Mouse (Mus musculus) left cerebral cortex, postnatal 36 days (tissue): ENCODE results near the gene Ifi44. TPM values are rescaled to one million over a fixed set of nuclear protein-coding genes. Genes with fewer than 3 reads are reported as not detected.

Experiments
- DNase-seq, 2 experiments: peaks; one replicate each; pipeline ENCODE4 v3.0.0; 2021 to 2022; ENCODE audit warnings: low spot score in 2 of 2, mixed read lengths in 1 of 2
- intact Hi-C: fragments of 180-260 bp; cut with DNase I; formaldehyde crosslinking; loops from one replicate; pipeline ENCODE4 v1.15.1; 2025
- total RNA-seq, 2 experiments: library from RNA; stranded (reverse); gene quantifications; 2 replicates each; pipeline ENCODE4 v1.2.3; 2021

Gene Ifi44
- not detected for total RNA-seq

DNA sequence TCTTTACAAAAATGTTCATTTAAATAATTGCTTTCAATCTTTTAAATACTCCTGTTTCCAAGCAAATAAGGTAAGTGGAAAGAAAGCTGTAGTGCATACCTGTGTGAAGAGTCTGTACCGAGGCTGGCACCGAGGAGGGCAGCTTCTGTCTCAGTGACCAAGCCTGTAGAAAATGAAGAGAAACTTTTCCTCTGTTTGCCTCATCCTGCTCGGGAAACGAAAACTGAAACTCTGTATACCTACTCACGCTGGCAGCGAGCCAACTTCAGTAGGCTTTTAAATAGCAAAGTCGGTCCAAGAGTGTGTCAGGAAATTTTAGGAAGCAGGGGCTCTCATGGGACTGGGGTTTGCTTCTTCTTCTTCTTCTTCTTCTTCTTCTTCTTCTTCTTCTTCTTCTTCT is at the start of gene Ifi44:
TSS of gene Ifi44 (minus strand) at position 224 of the 400 bp plus-strand sequence.
- intact Hi-C loops = no loop called here
- DNase-seq = peak in 1 of 2 experiments; percentile 8

DNA sequence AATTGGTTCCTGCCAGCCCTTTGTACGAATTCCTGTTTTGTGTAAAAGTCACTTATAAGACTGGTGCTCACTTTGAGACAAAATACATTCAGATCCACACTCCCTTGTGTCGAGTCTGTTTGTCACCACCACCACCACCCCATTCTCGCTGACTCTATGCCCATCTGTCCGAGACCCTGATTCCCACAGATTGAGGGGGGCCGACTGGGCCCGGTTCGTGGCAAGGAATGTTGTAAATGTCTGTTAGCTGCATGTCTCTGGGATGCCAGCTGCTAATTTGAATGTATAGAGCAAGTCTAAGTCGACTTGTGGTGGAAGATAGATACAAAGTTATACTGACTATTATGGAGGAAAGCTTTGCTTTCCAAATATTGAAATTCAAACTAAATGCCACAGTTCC is 38.9 kb upstream of the Ifi44 start:
- intact Hi-C loops = no loop called here
- no peak for DNase-seq

DNA sequence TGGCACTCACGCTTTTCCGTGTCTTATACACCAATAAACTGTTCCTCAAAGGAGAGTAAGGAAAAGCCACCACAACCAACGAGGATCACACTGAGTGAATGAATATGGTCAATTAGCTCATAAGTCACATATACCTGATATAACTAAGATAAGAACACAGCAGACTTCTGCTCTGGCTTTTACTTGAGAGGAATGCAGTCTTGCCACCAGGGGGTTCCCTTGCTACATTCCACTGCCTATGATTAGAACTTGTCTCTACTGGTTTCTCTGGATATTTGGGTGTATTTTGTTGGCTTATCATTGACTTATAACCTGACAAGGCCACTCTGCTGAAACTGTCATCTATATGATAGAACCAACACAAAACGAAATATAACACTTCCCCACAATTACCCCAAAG is 25.3 kb upstream of the Ifi44 start:
- intact Hi-C loops = loop anchor here (1.0 kb wide), 1 partner anchor 314 kb away; no protein-coding TSS in a partner anchor
- peak; percentile 8 to 30 for DNase-seq

DNA sequence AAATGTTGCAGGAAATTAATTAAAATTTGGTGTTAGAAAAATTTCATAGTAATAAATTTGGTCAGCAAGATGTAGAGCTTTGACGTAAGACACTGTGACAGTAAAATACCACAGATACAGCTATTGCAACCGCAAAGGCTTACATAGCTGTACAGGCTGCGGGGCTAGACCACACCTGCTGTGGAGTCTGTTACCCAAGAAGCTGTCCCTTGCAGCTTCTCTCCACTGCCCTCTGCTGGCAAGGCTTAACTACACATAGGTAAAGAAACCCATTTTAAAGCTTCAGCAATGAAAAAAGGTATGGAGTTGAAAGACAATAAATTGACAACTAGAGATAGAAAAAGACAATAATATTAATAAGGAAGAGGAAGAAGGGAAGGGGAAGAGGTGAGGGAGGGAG is 21.3 kb upstream of the Ifi44 start:
- intact Hi-C loops = loop anchor here (2.0 kb wide), 1 partner anchor 54 kb away; no protein-coding TSS in a partner anchor
- peak; percentile 10 to 17 for DNase-seq

DNA sequence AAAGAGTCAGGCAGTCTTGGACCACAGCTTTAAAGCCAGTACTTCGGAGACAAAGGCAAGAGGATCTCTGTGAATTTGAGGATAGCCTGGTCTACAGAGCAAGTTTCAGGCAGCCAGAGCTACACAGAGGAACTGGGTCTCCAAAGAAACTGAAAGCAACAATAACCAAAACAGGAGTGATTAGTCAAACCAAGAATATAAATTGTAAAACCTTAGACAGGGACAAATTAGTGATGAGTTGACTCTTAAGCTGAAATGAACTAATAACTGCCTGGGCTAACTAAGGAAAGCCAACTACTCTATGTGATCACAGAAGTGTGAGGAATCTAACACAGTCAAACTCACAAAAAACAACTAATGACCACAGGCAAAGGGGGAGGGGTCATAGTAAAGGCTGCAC is 1.2 kb downstream of the Ifi44 start:
- DNase-seq = no peak

DNA sequence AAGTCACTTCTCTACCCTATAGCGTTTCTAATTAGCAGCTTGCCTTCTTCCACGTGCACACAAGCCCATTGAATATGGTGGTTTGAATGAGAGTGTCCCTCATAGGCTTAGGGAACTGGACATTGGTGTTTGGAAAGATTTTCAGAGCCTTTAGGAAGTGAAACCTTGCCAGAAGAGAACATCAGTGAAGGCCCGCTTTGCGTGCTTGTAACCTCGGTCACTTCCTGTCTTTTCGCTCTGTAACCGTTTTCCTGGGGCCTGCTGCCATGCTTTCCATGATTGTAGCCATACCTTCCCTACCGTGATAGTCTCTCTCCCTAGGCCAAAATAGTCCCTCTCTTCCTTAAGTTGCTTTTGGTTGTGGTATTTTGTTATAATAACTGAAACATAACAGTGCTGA is 3.7 kb downstream of the Ifi44 start:
- intact Hi-C loops = no loop called here
- DNase-seq = no peak

More for the DNA sequence above, 1.2 kb downstream of the Ifi44 start:
- intact Hi-C loops = no loop called here

DNA sequence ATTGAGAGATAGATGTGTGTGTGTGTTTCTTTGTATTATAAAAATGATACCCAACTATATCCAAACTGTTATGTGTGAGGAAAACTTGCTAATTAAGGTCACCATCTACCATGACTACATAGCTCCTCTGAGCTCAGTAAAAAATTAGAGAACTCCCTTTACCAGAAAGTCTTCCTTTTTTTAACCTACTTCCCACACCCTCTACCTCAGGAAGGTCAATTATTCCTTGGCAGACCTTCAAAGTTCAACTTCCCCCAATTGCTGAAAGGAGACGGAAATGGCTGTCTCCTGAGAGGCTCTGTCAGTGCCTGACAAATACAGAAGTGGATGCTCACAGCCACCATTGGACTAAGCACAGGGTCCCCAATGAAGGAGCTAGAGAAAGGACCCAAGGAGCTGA is 7.5 kb downstream of the Ifi44 start:
- intact Hi-C loops = no loop called here
- no peak for DNase-seq

DNA sequence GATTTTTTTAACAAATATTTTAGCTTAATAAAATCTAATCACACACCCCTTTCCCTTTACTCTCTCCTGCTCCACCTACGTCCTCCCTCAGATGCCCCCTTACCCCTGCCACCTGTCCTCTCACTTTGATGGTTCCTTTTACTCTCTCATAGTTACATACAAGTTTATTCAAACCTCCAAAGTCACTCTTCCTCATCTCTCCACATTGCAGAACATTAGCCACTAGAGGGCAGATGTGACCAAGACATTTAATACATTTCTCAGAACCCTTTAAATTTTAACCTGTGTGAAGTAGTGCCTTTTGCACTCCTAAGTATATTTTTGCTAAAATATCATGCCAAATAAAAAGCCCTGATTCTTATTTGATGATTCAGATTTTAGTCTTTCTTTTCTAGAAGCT is 33.5 kb downstream of the Ifi44 start:
- intact Hi-C loops = loop anchor here (2.0 kb wide), 2 partner anchors 55 to 379 kb away; no protein-coding TSS in a partner anchor

DNA sequence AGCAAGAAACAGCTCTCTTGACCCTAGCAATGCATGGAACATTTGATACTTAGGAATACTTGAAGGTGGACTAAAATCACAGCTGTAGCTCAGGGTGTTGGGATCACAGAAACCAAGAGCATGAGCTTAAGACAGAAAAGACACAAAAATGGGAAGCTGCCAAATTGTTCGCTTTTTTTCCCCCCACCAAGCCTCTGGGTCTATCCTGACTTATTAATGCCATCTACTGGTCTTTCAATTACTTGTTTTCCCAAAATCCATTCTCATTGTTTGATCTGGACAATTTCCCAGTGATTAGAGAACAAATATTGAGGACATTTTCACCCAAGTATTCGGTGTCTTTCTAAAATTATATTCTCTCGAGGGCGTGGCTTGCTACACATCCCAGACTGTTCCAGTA is 42.4 kb downstream of the Ifi44 start:
- intact Hi-C loops = no loop called here
- DNase-seq = no peak

More for the DNA sequence above, 33.5 kb downstream of the Ifi44 start:
- no peak for DNase-seq

Other genes starting within 250 kb of the Ifi44 start
- gene Ifi44l, start 12.9 kb upstream of the Ifi44 start, total RNA-seq = not detected
- 1 to 10 TPM in 1 of 2 experiments, under 1 TPM in 1; 0.69 to 1.5 TPM for gene Ptgfr, start 87.7 kb upstream of the Ifi44 start, total RNA-seq